Mouse (Mus musculus) gastrocnemius, postnatal 14 days (tissue): ENCODE results near the gene Slc2a6. TPM values are rescaled to one million over a fixed set of nuclear protein-coding genes. Genes with fewer than 3 reads are reported as not detected.

Source experiments
- DNase-seq: peaks from one replicate; pipeline ENCODE4 v3.0.0; 2021; ENCODE audit warnings: mixed read lengths
- intact Hi-C: fragments of 180-260 bp; cut with DNase I; formaldehyde crosslinking; loops from one replicate; pipeline ENCODE4 v1.15.1; 2025; ENCODE audit warnings: low total_unique reads
- total RNA-seq, 2 experiments: library from RNA; stranded (reverse); gene quantifications; 2 replicates each; pipeline ENCODE4 v1.2.3; 2021

The Slc2a6 gene
- total RNA-seq, 2 experiments from 2014 or later: 0.11 to 0.62 TPM

- intact Hi-C loops: no loop called here
- no peak for DNase-seq
Observed at GRCm38 (mm10) chr2:26984179-26984578, 43.6 kb downstream of the Slc2a6 start.

- intact Hi-C loops: no loop called here
- no peak for DNase-seq
Observed at GRCm38 (mm10) chr2:26980361-26980760, 47.4 kb downstream of the Slc2a6 start.

- DNase-seq: no peak
- intact Hi-C loops: no loop called here
Observed at GRCm38 (mm10) chr2:26973960-26974359, 53.8 kb downstream of the Slc2a6 start.

- DNase-seq: no peak
- intact Hi-C loops: no loop called here
Observed at GRCm38 (mm10) chr2:26973116-26973515, 54.7 kb downstream of the Slc2a6 start, which contains the start of gene Adamts13. Gene Adamts13, plus strand, starts transcription at chr2:26973416.

Other genes starting within 250 kb of the Slc2a6 start
- gene Abo, start 163.0 kb downstream of the Slc2a6 start, total RNA-seq: not detected
- 10 to 100 TPM; 11.9 to 13.3 TPM for gene Surf6, start 125.1 kb downstream of the Slc2a6 start, total RNA-seq
- 10 to 100 TPM; 19.2 to 19.7 TPM for gene Med22, start 117.3 kb downstream of the Slc2a6 start, total RNA-seq
- 100 to 1,000 TPM; 309 to 346 TPM for gene Rpl7a, start 117.2 kb downstream of the Slc2a6 start, total RNA-seq
- gene Surf2, start 111.6 kb downstream of the Slc2a6 start, total RNA-seq: 10 to 100 TPM; 15.3 to 17.2 TPM
- gene Surf1, start 111.5 kb downstream of the Slc2a6 start, total RNA-seq: 10 to 100 TPM; 35.0 to 37.8 TPM
- gene Surf4, start 94.1 kb downstream of the Slc2a6 start, total RNA-seq: 10 to 100 TPM; 84.4 to 85.1 TPM
- not detected for gene Stkld1, start 94.0 kb downstream of the Slc2a6 start, total RNA-seq
- 10 to 100 TPM; 13.3 to 16.2 TPM for gene Rexo4, start 63.6 kb downstream of the Slc2a6 start, total RNA-seq
- gene Adamts13, start 54.6 kb downstream of the Slc2a6 start, total RNA-seq: not detected
- 10 to 100 TPM; 21.2 to 21.4 TPM for gene Cacfd1, start 18.1 kb downstream of the Slc2a6 start, total RNA-seq
- 10 to 100 TPM; 30.5 to 36.4 TPM for gene Mymk, start 44.2 kb upstream of the Slc2a6 start, total RNA-seq
- 10 to 100 TPM in 1 of 2 experiments, 1 to 10 TPM in 1; 6.3 to 10.5 TPM for gene Adamtsl2, start 51.4 kb upstream of the Slc2a6 start, total RNA-seq
- gene Fam163b, start 114.5 kb upstream of the Slc2a6 start, total RNA-seq: under 1 TPM; 0.07 to 0.08 TPM
- gene Dbh, start 137.2 kb upstream of the Slc2a6 start, total RNA-seq: under 1 TPM in 1 of 2 experiments, not detected in 1; 0.12 TPM
- gene Sardh, start 220.3 kb upstream of the Slc2a6 start, total RNA-seq: 1 to 10 TPM; 4.2 to 6.0 TPM